Mouse (Mus musculus) forebrain, embryonic 15.5 days (tissue): ENCODE data around the gene Radil. TPM values are rescaled to one million over a fixed set of nuclear protein-coding genes. Genes with fewer than 3 reads are reported as not detected.
A peak's percentile ranks its signal among the peaks of the same experiment; 100 is the strongest.

Experiments
- ATAC-seq: fragments of 200-750 bp; cut with Nextera tagmentation; replicated peaks from 2 replicates; pipeline ENCODE4 v1.8.0; 2017; ENCODE audit warnings: mild to moderate bottlenecking, moderate TSS enrichment, moderate library complexity
- H3K27ac ChIP-seq: fragments of 300-500 bp; sonication (generic); replicated peaks from 2 replicates; pipeline ENCODE4 v1.5.1; 2015; ENCODE audit warnings: mild to moderate bottlenecking, inconsistent platforms
- H3K27me3 ChIP-seq: fragments of 300-500 bp; sonication (generic); 2 replicates; pipeline ENCODE4 v1.6.1; 2015; ENCODE audit warnings: inconsistent platforms
- H3K36me3 ChIP-seq: fragments of 300-500 bp; sonication (generic); 2 replicates; pipeline ENCODE4 v1.6.1; 2015; ENCODE audit warnings: mild to moderate bottlenecking, inconsistent platforms
- H3K4me1 ChIP-seq: fragments of 300-500 bp; sonication (generic); 2 replicates; pipeline ENCODE4 v1.6.1; 2015; ENCODE audit warnings: inconsistent platforms
- H3K4me2 ChIP-seq: fragments of 300-500 bp; sonication (generic); replicated peaks from 2 replicates; pipeline ENCODE4 v1.6.1; 2015; ENCODE audit warnings: mild to moderate bottlenecking, inconsistent platforms
- H3K4me3 ChIP-seq: fragments of 300-500 bp; sonication (generic); 2 replicates; pipeline ENCODE4 v1.5.1; 2015; ENCODE audit warnings: mild to moderate bottlenecking, inconsistent platforms
- H3K9ac ChIP-seq: fragments of 300-500 bp; sonication (generic); replicated peaks from 2 replicates; pipeline ENCODE4 v1.6.1; 2015; ENCODE audit warnings: mild to moderate bottlenecking, inconsistent platforms
- H3K9me3 ChIP-seq: fragments of 300-500 bp; sonication (generic); 2 replicates; pipeline ENCODE4 v1.6.1; 2016; ENCODE audit warnings: inconsistent platforms
- WGBS: fragments of 180-500 bp; shearing (Covaris S2); methylation state at CpG from one replicate; pipeline ENCODE4 v1.1.7; 2015; ENCODE audit warnings: mixed read lengths; 5-methylcytosine and 5-hydroxymethylcytosine counted together
- polyA plus RNA-seq: library from polyadenylated mRNA; unstranded; fragments of >200 nt; fragmentation: Nextera tagmentation; extraction: Ambion mirVana; gene quantifications from 2 replicates; pipeline ENCODE4 v1.2.1, GENCODE M21; 2015

Radil gene
- polyA plus RNA-seq, 1 experiment from 2014 or later = 11.0 TPM

- Histone ChIP-seq H3K36me3 (peaks cover 20% of the 10 kb centered on the region), H3K4me2 (no peak overlapping the region), H3K27me3 (no peaks in the 10 kb centered on the region), H3K9ac (no peak overlapping the region), H3K4me1 (no peaks in the 10 kb centered on the region), H3K9me3 (no peaks in the 10 kb centered on the region), H3K27ac (no peak overlapping the region), H3K4me3 (no peak overlapping the region)
- ATAC-seq = no peak
- 62% methylated on average over 7 of the region's 7 CpGs for WGBS
Measured at GRCm38 (mm10) chr5:142560261-142560660, 9.4 kb upstream of the Radil start.

GRCm38 (mm10) chr5:142557397-142558067 is 6.6 kb upstream of the Radil start:
- peak; percentile 88 for ATAC-seq
- H3K4me1 ChIP-seq = no peaks in the 10 kb centered on the region
- no peak overlapping the region for H3K27ac ChIP-seq
- WGBS = 23% methylated on average over 16 of the region's 21 CpGs
- 0 out of 2 replicates have a peak overlapping the region, but pooled peaks have one; percentile 3 for H3K4me2 ChIP-seq
- no peak overlapping the region for H3K4me3 ChIP-seq
- no peaks in the 10 kb centered on the region for H3K27me3 ChIP-seq
- H3K9ac ChIP-seq = no peak overlapping the region
- peaks cover 3% of the 10 kb centered on the region; the same call in 1 of the 2 replicates for H3K36me3 ChIP-seq
- no peaks in the 10 kb centered on the region for H3K9me3 ChIP-seq

- no peak overlapping the region for H3K27ac ChIP-seq
- H3K4me3 ChIP-seq = no peak overlapping the region
- 92% methylated on average over 4 of the region's 4 CpGs for WGBS
- H3K36me3 ChIP-seq = no peaks in the 10 kb centered on the region
- H3K4me1 ChIP-seq = no peaks in the 10 kb centered on the region
- ATAC-seq = no peak
- no peak overlapping the region for H3K4me2 ChIP-seq
- no peaks in the 10 kb centered on the region for H3K9me3 ChIP-seq
- H3K27me3 ChIP-seq = no peaks in the 10 kb centered on the region
- no peak overlapping the region for H3K9ac ChIP-seq
Measured at GRCm38 (mm10) chr5:142556721-142557120, 5.8 kb upstream of the Radil start.

GRCm38 (mm10) chr5:142555866-142556265 is 5.0 kb upstream of the Radil start:
- 83% methylated on average over 5 of the region's 5 CpGs for WGBS

GRCm38 (mm10) chr5:142549961-142550705 is 765 bp downstream of the Radil start:
- Histone ChIP-seq H3K27ac (peak overlapping the region; percentile 23; the same call in 1 of the 2 replicates), H3K4me3 (peak overlapping the region; percentile 63), H3K9me3 (no peaks in the 10 kb centered on the region), H3K4me2 (peak overlapping the region; percentile 88), H3K4me1 (peaks cover 17% of the 10 kb centered on the region), H3K36me3 (no peaks in the 10 kb centered on the region), H3K27me3 (0 out of 2 replicates have a peak, but pooled peaks cover 3% of the 10 kb centered on the region), H3K9ac (peak overlapping the region; percentile 54)
- ATAC-seq = no peak; the same call in none of the 2 replicates
- 3% methylated on average over 31 of the region's 31 CpGs for WGBS

More at GRCm38 (mm10) chr5:142555866-142556265, 5.0 kb upstream of the Radil start:
- no peak overlapping the region for H3K4me3 ChIP-seq
- no peak overlapping the region for H3K9ac ChIP-seq
- H3K27me3 ChIP-seq = 0 out of 2 replicates have a peak, but pooled peaks cover 3% of the 10 kb centered on the region
- H3K4me2 ChIP-seq = no peak overlapping the region
- no peak overlapping the region for H3K27ac ChIP-seq
- no peak for ATAC-seq
- no peaks in the 10 kb centered on the region for H3K36me3 ChIP-seq
- H3K9me3 ChIP-seq = no peaks in the 10 kb centered on the region
- H3K4me1 ChIP-seq = peaks cover 4% of the 10 kb centered on the region; the same call in 1 of the 2 replicates

GRCm38 (mm10) chr5:142549441-142549840 is 1.5 kb downstream of the Radil start:
- 53% methylated on average over 9 of the region's 9 CpGs for WGBS
- Histone ChIP-seq H3K4me3 (peak overlapping the region; percentile 63; the same call in 1 of the 2 replicates), H3K27me3 (0 out of 2 replicates have a peak, but pooled peaks cover 3% of the 10 kb centered on the region), H3K4me2 (peak overlapping the region; percentile 88; the same call in 1 of the 2 replicates), H3K27ac (no peak overlapping the region), H3K9me3 (no peaks in the 10 kb centered on the region), H3K9ac (no peak overlapping the region), H3K4me1 (peaks cover 17% of the 10 kb centered on the region), H3K36me3 (no peaks in the 10 kb centered on the region)
- no peak for ATAC-seq

- Histone ChIP-seq H3K4me3 (no peak overlapping the region), H3K27me3 (0 out of 2 replicates have a peak, but pooled peaks cover 3% of the 10 kb centered on the region), H3K9me3 (no peaks in the 10 kb centered on the region), H3K4me1 (peaks cover 17% of the 10 kb centered on the region), H3K36me3 (no peaks in the 10 kb centered on the region), H3K4me2 (no peak overlapping the region), H3K9ac (no peak overlapping the region), H3K27ac (no peak overlapping the region)
- ATAC-seq = no peak
- WGBS = 87% methylated on average over 3 of the region's 3 CpGs
Measured at GRCm38 (mm10) chr5:142547066-142547465, 3.8 kb downstream of the Radil start.

- H3K27ac ChIP-seq = no peak overlapping the region
- H3K9me3 ChIP-seq = no peaks in the 10 kb centered on the region
- no peak overlapping the region for H3K4me2 ChIP-seq
- no peak overlapping the region for H3K9ac ChIP-seq
- H3K27me3 ChIP-seq = 0 out of 2 replicates have a peak, but pooled peaks cover 3% of the 10 kb centered on the region
- no peaks in the 10 kb centered on the region for H3K36me3 ChIP-seq
- 6% methylated on average over 5 of the region's 5 CpGs for WGBS
- no peak for ATAC-seq
- peaks cover 17% of the 10 kb centered on the region for H3K4me1 ChIP-seq
- no peak overlapping the region for H3K4me3 ChIP-seq
Measured at GRCm38 (mm10) chr5:142546344-142546743, 4.6 kb downstream of the Radil start.

GRCm38 (mm10) chr5:142545014-142545795 is 5.7 kb downstream of the Radil start:
- no peaks in the 10 kb centered on the region for H3K27me3 ChIP-seq
- no peaks in the 10 kb centered on the region for H3K9me3 ChIP-seq
- no peak overlapping the region for H3K4me2 ChIP-seq
- no peaks in the 10 kb centered on the region for H3K36me3 ChIP-seq
- H3K4me1 ChIP-seq = peaks cover 6% of the 10 kb centered on the region
- H3K4me3 ChIP-seq = no peak overlapping the region
- WGBS = 85% methylated on average over 5 of the region's 5 CpGs
- no peak overlapping the region for H3K9ac ChIP-seq
- ATAC-seq = no peak
- H3K27ac ChIP-seq = no peak overlapping the region

GRCm38 (mm10) chr5:142537286-142537685 is 13.6 kb downstream of the Radil start:
- no peaks in the 10 kb centered on the region for H3K9me3 ChIP-seq
- 78% methylated on average over 3 of the region's 3 CpGs for WGBS

GRCm38 (mm10) chr5:142535388-142535787 is 15.5 kb downstream of the Radil start:
- Histone ChIP-seq H3K27me3 (peaks cover 2% of the 10 kb centered on the region; the same call in 1 of the 2 replicates), H3K4me1 (no peaks in the 10 kb centered on the region), H3K27ac (no peak overlapping the region), H3K9me3 (no peaks in the 10 kb centered on the region), H3K4me2 (no peak overlapping the region), H3K9ac (no peak overlapping the region), H3K4me3 (no peak overlapping the region), H3K36me3 (no peaks in the 10 kb centered on the region)
- ATAC-seq = no peak
- WGBS = 76% methylated on average over 4 of the region's 4 CpGs

More at GRCm38 (mm10) chr5:142537286-142537685, 13.6 kb downstream of the Radil start:
- H3K4me1 ChIP-seq = no peaks in the 10 kb centered on the region
- no peaks in the 10 kb centered on the region for H3K27me3 ChIP-seq
- no peak overlapping the region for H3K4me3 ChIP-seq
- no peak overlapping the region for H3K9ac ChIP-seq
- no peak overlapping the region for H3K4me2 ChIP-seq
- no peak for ATAC-seq
- no peak overlapping the region for H3K27ac ChIP-seq
- H3K36me3 ChIP-seq = no peaks in the 10 kb centered on the region
